Mouse (Mus musculus) stomach, adult 2 months (tissue): ENCODE data around the gene Mfsd7a. TPM values are rescaled to one million over a fixed set of nuclear protein-coding genes. Genes with fewer than 3 reads are reported as not detected.

Experiments
- polyA plus RNA-seq: library from polyadenylated mRNA; depleted of rRNA; stranded (reverse); fragments of >200 nt; gene quantifications from 2 replicates; pipeline ENCODE4 v1.2.3, GENCODE M21; 2012; rRNA removed

Mfsd7a gene
- polyA plus RNA-seq, result 14.7 and 20.7 TPM in 2 replicates

GRCm38 (mm10) chr5:108448785-108449668, at the start of gene Mfsd7a:
Gene Mfsd7a, minus strand, starts transcription at chr5:108448891.

GRCm38 (mm10) chr5:108461082-108462065, 12.7 kb upstream of the Mfsd7a start, which contains the start of gene Pcgf3:
Gene Pcgf3, plus strand, starts transcription at chr5:108461232.

GRCm38 (mm10) chr5:108433804-108434587, 14.7 kb downstream of the Mfsd7a start, which contains the start of gene Atp5k:
Gene Atp5k, minus strand, starts transcription at chr5:108434448.

Other genes with a start within 250 kb of the Mfsd7a start
- gene Dr1, start 180.0 kb downstream of the Mfsd7a start, polyA plus RNA-seq, result 7.7 and 9.8 TPM in 2 replicates
- gene Pigg, start 136.3 kb downstream of the Mfsd7a start, polyA plus RNA-seq, result 2.2 and 2.9 TPM in 2 replicates
- 0.87 and 1.1 TPM in 2 replicates for gene Gm42517, start 81.0 kb downstream of the Mfsd7a start, polyA plus RNA-seq
- gene Pde6b, start 60.5 kb downstream of the Mfsd7a start, polyA plus RNA-seq, result not detected in 2 replicates
- 23.2 and 25.8 TPM in 2 replicates for gene Atp5k, start 14.4 kb downstream of the Mfsd7a start, polyA plus RNA-seq
- 4.5 and 6.3 TPM in 2 replicates for gene Pcgf3, start 12.3 kb upstream of the Mfsd7a start, polyA plus RNA-seq
- gene Cplx1, start 101.1 kb upstream of the Mfsd7a start, polyA plus RNA-seq, result 0.22 and 0.42 TPM in 2 replicates
- gene Gak, start 180.9 kb upstream of the Mfsd7a start, polyA plus RNA-seq, result 48.0 and 52.9 TPM in 2 replicates
- 19.2 and 21.3 TPM in 2 replicates for gene Tmem175, start 180.9 kb upstream of the Mfsd7a start, polyA plus RNA-seq
- gene Idua, start 211.4 kb upstream of the Mfsd7a start, polyA plus RNA-seq, result 10.5 and 10.8 TPM in 2 replicates
- 5.6 TPM in 2 replicates for gene Dgkq, start 220.8 kb upstream of the Mfsd7a start, polyA plus RNA-seq
- gene Slc26a1, start 226.7 kb upstream of the Mfsd7a start, polyA plus RNA-seq, result 0.05 TPM in 1 of 2 replicates, not detected in the other
- 24.7 and 26.5 TPM in 2 replicates for gene Fgfrl1, start 243.5 kb upstream of the Mfsd7a start, polyA plus RNA-seq